Mouse (Mus musculus) spleen, adult 12 weeks (tissue): ENCODE measurements around the gene Rab43.

ENCODE experiments used
- DNase-seq: peaks from one replicate; pipeline ENCODE4 v3.0.0; 2022; ENCODE audit warnings: low spot score

The Rab43 gene

GRCm38 (mm10) chr6:87748531-87748930 lies 63.4 kb downstream of the Rab43 start:
- DNase-seq: no peak

GRCm38 (mm10) chr6:87748078-87748477 lies 63.9 kb downstream of the Rab43 start:
- no peak for DNase-seq

- no peak for DNase-seq
These were observed 65.1 kb downstream of the Rab43 start for GRCm38 (mm10) chr6:87746849-87747248.

GRCm38 (mm10) chr6:87746059-87746458 lies 65.9 kb downstream of the Rab43 start:
- DNase-seq: no peak

- DNase-seq: no peak
These were observed 66.7 kb downstream of the Rab43 start for GRCm38 (mm10) chr6:87745301-87745700.

- no peak for DNase-seq
These were observed 67.3 kb downstream of the Rab43 start for GRCm38 (mm10) chr6:87744632-87745031.

GRCm38 (mm10) chr6:87743281-87743680 lies 68.7 kb downstream of the Rab43 start:
- no peak for DNase-seq

- no peak for DNase-seq
These were observed 69.2 kb downstream of the Rab43 start for GRCm38 (mm10) chr6:87742804-87743203.

- no peak for DNase-seq
These were observed 70.0 kb downstream of the Rab43 start for GRCm38 (mm10) chr6:87741978-87742377.

- peak; percentile 60 for DNase-seq
These were observed 71.5 kb downstream of the Rab43 start for GRCm38 (mm10) chr6:87740496-87740895.

- no peak for DNase-seq
These were observed 72.1 kb downstream of the Rab43 start for GRCm38 (mm10) chr6:87739898-87740297.
